Mouse (Mus musculus) left cerebral cortex, postnatal 25 days (tissue): ENCODE measurements around the gene Peak1. TPM values are rescaled to one million over a fixed set of nuclear protein-coding genes. Genes with fewer than 3 reads are reported as not detected.
A peak's percentile ranks its signal among the peaks of the same experiment; 100 is the strongest.

Source experiments
- DNase-seq, 2 experiments: peaks; one replicate each; pipeline ENCODE4 v3.0.0; 2022; ENCODE audit warnings: low spot score in 2 of 2, mixed read lengths in 1 of 2
- intact Hi-C: fragments of 180-260 bp; cut with DNase I; formaldehyde crosslinking; loops from one replicate; pipeline ENCODE4 v1.15.1; 2025
- total RNA-seq, 2 experiments: library from RNA; stranded (reverse); gene quantifications; 2 replicates each; pipeline ENCODE4 v1.2.3; 2021

Peak1 gene
- total RNA-seq, 2 experiments from 2014 or later = 34.1 to 34.3 TPM

DNA sequence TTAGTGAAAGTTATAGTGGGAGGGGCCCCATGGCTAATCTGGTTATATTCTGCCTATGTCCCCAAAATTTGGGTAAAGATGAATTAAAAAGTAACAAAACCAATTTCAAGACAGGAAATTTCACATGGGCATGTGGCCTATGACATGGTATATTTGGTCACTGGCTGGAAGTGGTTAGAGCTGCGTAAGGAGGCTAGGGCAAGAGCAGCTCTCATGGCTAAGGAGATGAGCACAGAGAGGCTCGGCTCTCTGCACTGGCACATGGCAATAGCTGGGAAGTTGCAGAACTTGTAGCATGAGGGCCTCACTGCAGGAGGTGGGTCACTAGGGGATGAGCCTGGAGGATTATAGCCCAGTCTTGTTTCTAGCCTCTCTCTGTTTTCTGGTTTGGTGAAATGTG, 199.0 kb downstream of the Peak1 start:
- intact Hi-C loops = no loop called here
- no peak for DNase-seq

DNA sequence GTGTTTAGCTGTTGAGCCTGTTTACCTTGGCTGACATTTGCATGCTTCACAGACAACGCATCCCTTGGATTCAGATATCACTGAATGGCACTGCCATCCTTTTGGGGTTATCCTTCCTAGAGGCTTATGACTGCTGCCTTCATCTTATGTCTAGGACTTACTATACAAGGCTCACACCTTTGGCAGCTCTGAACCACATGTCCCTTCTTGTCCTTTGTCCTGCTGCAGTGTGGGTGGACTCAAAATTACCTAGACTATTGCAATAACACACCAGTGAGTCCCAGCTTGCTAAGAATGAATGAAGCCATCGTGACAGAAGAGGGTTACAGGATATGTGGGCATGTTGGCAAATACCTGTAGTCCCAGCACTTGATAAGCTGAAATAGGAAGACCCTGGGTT, 199.8 kb downstream of the Peak1 start:
- DNase-seq = no peak
- intact Hi-C loops = no loop called here

DNA sequence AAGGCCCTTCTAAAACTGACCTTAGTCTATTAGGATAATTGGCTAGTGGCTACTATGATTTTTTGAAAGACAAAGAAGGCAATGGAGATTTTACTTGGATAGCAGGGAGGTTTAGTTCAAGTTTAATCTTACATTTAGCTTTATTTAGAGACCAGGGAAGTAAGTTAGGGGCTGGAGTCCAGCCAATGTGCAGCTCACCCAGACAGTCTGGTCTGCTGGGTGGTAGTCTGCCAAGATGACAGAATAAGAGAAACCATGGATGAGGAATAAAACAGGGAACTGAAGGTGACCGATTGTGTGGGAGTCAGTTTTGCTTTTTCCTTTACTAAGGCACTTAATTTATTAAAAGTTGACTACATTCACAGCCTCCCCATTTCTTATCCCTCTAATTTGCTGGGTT, 200.5 kb downstream of the Peak1 start:
- peak; percentile 21 to 60 for DNase-seq
- intact Hi-C loops = no loop called here

DNA sequence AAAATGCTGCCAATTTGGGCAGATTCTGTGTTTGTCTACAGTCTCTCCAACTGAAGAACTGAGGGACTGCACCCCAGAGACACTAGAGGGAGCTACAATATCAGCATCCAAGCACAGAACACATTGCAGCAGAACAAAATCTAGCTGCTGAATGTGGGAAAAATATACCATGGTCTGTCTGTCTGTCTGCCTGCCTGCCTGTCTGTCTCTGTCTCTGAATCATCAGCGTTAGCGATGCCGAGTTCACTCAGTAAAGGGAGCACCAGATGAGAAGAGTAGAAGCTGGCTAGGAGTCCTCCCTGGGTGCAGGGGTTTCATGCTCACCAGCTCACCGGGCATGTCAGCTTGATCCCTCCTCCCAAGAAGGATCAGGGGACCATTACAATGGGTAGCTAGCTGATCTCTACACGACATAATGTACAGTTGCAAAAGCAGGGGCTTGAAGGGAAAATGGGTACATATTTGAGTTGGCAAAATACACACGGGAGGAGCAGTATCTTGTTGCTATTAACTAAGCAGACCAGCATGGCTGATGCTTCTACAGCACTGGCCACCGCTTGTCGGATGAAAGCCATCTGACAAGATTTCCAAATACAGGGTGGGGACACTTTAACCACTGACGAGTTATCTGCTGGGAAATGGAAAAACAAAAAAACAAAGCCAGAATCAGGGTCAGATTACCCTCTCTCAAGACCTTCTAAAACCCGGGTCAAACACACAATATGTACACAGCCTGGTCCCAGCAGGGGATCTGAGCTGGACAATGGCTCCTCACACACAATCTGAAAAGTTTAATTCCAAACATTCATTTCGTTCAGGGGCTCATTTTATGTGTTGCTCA, 204.2 kb downstream of the Peak1 start:
- intact Hi-C loops = loop anchor here (1.0 to 5.0 kb wide), 5 partner anchors 44 to 399 kb away; partner anchors contain the start of genes Hmg20a and Peak1
- DNase-seq = peak; percentile 59 to 85

- no peak for DNase-seq
- intact Hi-C loops = no loop called here
These were observed 209.1 kb downstream of the Peak1 start for GRCm38 (mm10) chr9:56208817-56209216.

- intact Hi-C loops = no loop called here
- no peak for DNase-seq
These were observed 210.4 kb downstream of the Peak1 start for GRCm38 (mm10) chr9:56207516-56207915.

GRCm38 (mm10) chr9:56207083-56207482, 210.8 kb downstream of the Peak1 start:
- no peak for DNase-seq
- intact Hi-C loops = no loop called here

GRCm38 (mm10) chr9:56205336-56205735, 212.5 kb downstream of the Peak1 start:
- peak in 1 of 2 experiments; percentile 27 for DNase-seq
- intact Hi-C loops = no loop called here

- intact Hi-C loops = no loop called here
- no peak for DNase-seq
These were observed 213.6 kb downstream of the Peak1 start for GRCm38 (mm10) chr9:56204316-56204715.

- intact Hi-C loops = no loop called here
- peak; percentile 81 to 84 for DNase-seq
These were observed 217.1 kb downstream of the Peak1 start for GRCm38 (mm10) chr9:56200645-56201314.

GRCm38 (mm10) chr9:56200200-56200599, 217.7 kb downstream of the Peak1 start:
- no peak for DNase-seq
- intact Hi-C loops = no loop called here

DNA sequence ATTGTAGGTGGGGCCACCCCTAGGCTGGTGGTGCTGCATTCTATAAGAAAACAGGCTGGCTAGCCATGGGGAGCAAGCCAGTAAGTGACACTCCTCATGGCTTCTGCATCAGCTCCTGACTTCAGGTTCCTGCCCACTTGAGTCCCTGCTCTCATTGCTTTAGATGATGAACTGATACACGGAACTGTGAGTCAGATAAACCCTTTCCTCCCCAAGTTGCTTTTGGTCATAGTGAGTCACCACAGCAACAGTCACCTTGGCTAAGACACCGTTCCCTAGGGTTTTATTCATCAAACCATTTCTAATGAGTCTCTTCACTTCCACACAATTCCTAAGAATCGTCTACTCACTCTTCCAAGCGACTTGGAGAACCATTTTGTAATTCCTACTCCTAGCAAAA, 220.9 kb downstream of the Peak1 start:
- DNase-seq = no peak
- intact Hi-C loops = no loop called here

GRCm38 (mm10) chr9:56195193-56195592, 222.7 kb downstream of the Peak1 start:
- no peak for DNase-seq
- intact Hi-C loops = no loop called here

- intact Hi-C loops = no loop called here
- no peak for DNase-seq
These were observed 226.1 kb downstream of the Peak1 start for GRCm38 (mm10) chr9:56191498-56192455.

- no peak for DNase-seq
- intact Hi-C loops = no loop called here
These were observed 237.6 kb downstream of the Peak1 start for GRCm38 (mm10) chr9:56180118-56180781.

DNA sequence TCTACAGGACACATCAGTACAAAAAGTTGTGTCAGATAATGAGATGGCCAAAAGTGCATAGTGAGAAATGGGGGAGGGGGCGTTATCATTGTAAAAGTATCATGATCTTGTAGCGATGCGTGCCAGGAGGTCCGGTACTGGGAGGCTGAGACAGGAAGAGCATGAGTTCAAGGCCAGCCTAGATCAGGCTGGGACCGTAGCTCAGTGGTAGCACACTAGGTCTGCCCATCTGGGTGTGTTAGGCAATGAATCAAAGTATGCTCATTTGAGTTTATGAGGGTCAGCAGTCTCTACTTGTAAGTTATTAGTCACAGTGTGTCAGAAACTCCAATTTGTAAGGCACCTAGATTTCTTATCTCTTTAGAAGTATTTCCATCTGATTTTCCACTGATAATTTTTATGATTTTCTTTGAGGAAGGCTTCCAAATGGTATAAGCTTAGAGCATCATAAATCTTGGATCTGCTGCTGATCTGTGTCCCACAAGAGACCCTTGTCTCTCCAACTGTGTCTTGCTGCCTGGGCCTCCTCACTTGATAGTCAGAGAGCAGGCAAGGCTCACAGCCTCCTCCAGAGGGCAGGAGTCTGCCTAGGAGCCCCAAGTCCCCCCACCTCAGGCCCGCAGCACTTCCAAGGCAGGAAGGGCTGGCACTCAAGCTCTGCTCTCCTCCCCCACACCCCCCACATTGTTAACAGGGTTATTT, 238.3 kb downstream of the Peak1 start:
- intact Hi-C loops = no loop called here
- no peak for DNase-seq

DNA sequence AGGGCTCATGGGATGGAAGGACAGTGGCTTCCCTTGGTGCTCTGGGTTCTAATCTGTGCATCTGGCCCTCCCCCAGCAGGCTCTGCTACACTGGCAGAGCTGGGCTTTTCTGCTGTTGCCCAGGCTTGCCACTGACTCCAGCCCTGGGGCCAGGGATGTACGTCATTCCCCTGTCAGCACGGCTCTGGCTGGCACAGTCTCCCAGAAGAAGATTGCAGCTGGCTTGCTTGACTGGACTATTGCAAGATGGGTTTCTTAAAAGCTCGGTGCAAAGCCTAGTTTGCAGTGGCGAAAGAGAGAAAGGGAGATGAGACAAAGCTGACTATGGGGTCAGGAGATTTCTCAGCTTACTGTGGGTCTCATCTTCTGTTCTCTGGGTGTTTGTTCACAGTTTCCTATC, 240.5 kb downstream of the Peak1 start:
- no peak for DNase-seq
- intact Hi-C loops = no loop called here

- no peak for DNase-seq
- intact Hi-C loops = no loop called here
These were observed 242.6 kb downstream of the Peak1 start for GRCm38 (mm10) chr9:56175316-56175715.

- intact Hi-C loops = no loop called here
- no peak for DNase-seq
These were observed 250.2 kb downstream of the Peak1 start for GRCm38 (mm10) chr9:56167690-56168089.
